Mouse (Mus musculus): Measurements from ENCODE around the gene Prkag2.

GRCm38 (mm10) chr5:25027673-25028072 is 72.8 kb downstream of the Prkag2 start:
- TF ChIP-seq CTCF (IDR thresholded peaks at IDR 0.05; ENCODE audit: insufficient read depth, low read length), result no peak
- TF ChIP-seq POLR2A (IDR thresholded peaks at IDR 0.05; ENCODE audit: borderline replicate concordance, extremely low read depth, low read depth, low read length), result no peak
